Mouse (Mus musculus) right cerebral cortex, postnatal 14 days (tissue): Measurements from ENCODE around the gene Svopl.

Experiments used
- DNase-seq: peaks from one replicate; pipeline ENCODE4 v3.0.0; 2022

The Svopl gene

GRCm38 (mm10) chr6:38031924-38032540 is 14.8 kb downstream of the Svopl start:
- DNase-seq = peak; percentile 58

GRCm38 (mm10) chr6:38028205-38028604 is 18.6 kb downstream of the Svopl start:
- DNase-seq = no peak

GRCm38 (mm10) chr6:38027771-38028170 is 19.0 kb downstream of the Svopl start:
- no peak for DNase-seq

- DNase-seq = no peak
Observed at GRCm38 (mm10) chr6:38023284-38023683, 23.5 kb downstream of the Svopl start.

- DNase-seq = no peak
Observed at GRCm38 (mm10) chr6:38021406-38021805, 25.4 kb downstream of the Svopl start.

GRCm38 (mm10) chr6:38012829-38013228 is 34.0 kb downstream of the Svopl start:
- no peak for DNase-seq

- DNase-seq = peak; percentile 36
Observed at GRCm38 (mm10) chr6:38007459-38007858, 39.3 kb downstream of the Svopl start.

- no peak for DNase-seq
Observed at GRCm38 (mm10) chr6:37967386-37967785, 79.4 kb downstream of the Svopl start.

GRCm38 (mm10) chr6:37951306-37951705 is 95.5 kb downstream of the Svopl start:
- no peak for DNase-seq

GRCm38 (mm10) chr6:37936498-37936897 is 110.3 kb downstream of the Svopl start:
- DNase-seq = no peak
